Mouse (Mus musculus) heart, embryonic 11.5 days (tissue): ENCODE data around the gene Trak2. TPM values are rescaled to one million over a fixed set of nuclear protein-coding genes. Genes with fewer than 3 reads are reported as not detected.
"Not testable (repeated sequence)": the region's sequence is repeated elsewhere in the genome, so short reads cannot be mapped to it uniquely, and the experiment has no call there.

Experiments
- ATAC-seq: fragments of 200-750 bp; cut with Nextera tagmentation; replicated peaks from 2 replicates; pipeline ENCODE4 v1.8.0; 2017; ENCODE audit warnings: moderate library complexity; ENCODE audit not compliant: insufficient number of reproducible peaks, low FRiP score, low TSS enrichment
- H3K27ac ChIP-seq: fragments of 300-500 bp; sonication (generic); 2 replicates; pipeline ENCODE4 v1.5.1; 2014; ENCODE audit warnings: mild to moderate bottlenecking, low read depth, low read length
- H3K27me3 ChIP-seq: fragments of 300-500 bp; sonication (generic); 2 replicates; pipeline ENCODE4 v1.6.1; 2014; ENCODE audit warnings: mild to moderate bottlenecking, low read length, mixed read lengths; ENCODE audit not compliant: control insufficient read depth, insufficient read depth
- H3K36me3 ChIP-seq: fragments of 300-500 bp; sonication (generic); 2 replicates; pipeline ENCODE4 v1.6.1; 2014; ENCODE audit warnings: mild to moderate bottlenecking, low read length, moderate library complexity, mixed read lengths; ENCODE audit not compliant: control insufficient read depth, insufficient read depth
- H3K4me1 ChIP-seq: fragments of 300-500 bp; sonication (generic); 2 replicates; pipeline ENCODE4 v1.6.1; 2014; ENCODE audit warnings: low read length; ENCODE audit not compliant: control insufficient read depth, insufficient read depth
- H3K4me2 ChIP-seq: fragments of 300-500 bp; sonication (generic); 2 replicates; pipeline ENCODE4 v1.6.1; 2014; ENCODE audit warnings: mild to moderate bottlenecking, moderate library complexity
- H3K4me3 ChIP-seq: fragments of 300-500 bp; sonication (generic); 2 replicates; pipeline ENCODE4 v1.5.1; 2014; ENCODE audit warnings: low read depth, low read length
- H3K9ac ChIP-seq: fragments of 300-500 bp; sonication (generic); 2 replicates; pipeline ENCODE4 v1.6.1; 2014; ENCODE audit warnings: mild to moderate bottlenecking, low read depth, low read length, moderate library complexity
- H3K9me3 ChIP-seq: fragments of 300-500 bp; sonication (generic); replicated peaks from 2 replicates; pipeline ENCODE4 v1.6.1; 2016; ENCODE audit warnings: low read length; ENCODE audit not compliant: control insufficient read depth
- WGBS: fragments of 180-500 bp; shearing (Covaris S2); extraction: QIAGEN DNeasy Blood & Tissue Kit; methylation state at CpG from one replicate; pipeline ENCODE4 v1.1.7; 2014; ENCODE audit not compliant: insufficient replicate concordance; 5-methylcytosine and 5-hydroxymethylcytosine counted together
- polyA plus RNA-seq: library from polyadenylated mRNA; unstranded; fragments of >200 nt; fragmentation: Nextera tagmentation; extraction: Ambion mirVana; gene quantifications from 2 replicates; pipeline ENCODE4 v1.2.1, GENCODE M21; 2014

Trak2 gene
- polyA plus RNA-seq, 1 experiment from 2014 or later = 29.8 TPM

DNA sequence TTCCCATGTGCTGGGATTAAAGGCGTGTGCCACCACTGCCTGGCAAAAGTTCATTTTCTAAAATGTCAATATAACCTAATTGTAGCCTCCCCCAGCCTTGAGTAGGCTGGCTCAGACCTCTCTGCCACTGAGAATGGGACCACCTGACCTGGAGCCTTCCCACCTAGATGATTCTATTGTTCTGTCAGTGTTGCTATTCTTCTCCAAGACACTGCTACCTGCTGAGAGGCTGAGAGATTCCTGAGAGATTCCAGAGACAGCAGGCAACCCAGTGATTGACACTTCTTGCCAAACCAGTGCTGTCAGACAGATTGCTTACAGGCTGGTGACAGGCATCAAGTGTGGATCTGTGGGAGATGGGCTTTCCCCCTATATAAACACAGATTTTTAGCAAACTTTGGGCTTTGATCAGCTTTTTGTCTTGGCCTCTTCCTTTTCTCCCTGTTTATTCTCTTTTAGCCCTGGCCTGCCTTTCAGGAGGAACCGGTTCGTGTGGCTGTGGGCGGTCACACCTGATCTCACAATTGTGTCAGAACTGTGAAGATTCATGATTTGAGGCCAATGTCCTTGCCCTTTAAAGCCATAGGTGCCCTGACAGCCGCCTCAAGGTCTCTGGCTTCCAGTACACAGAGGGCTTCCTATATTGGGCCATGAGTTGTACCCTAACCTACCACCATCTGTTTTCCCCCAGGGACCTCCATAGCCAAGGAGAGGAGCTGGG lies 83.2 kb downstream of the Trak2 start:
- Histone ChIP-seq H3K36me3 (no peaks in the 10 kb centered on the region), H3K9me3 (no peaks in the 10 kb centered on the region), H3K9ac (no peak overlapping the region), H3K4me1 (no peaks in the 10 kb centered on the region), H3K27ac (no peak overlapping the region), H3K27me3 (no peaks in the 10 kb centered on the region), H3K4me2 (no peak overlapping the region), H3K4me3 (no peak overlapping the region)
- WGBS = 57% methylated on average over 5 of the region's 5 CpGs
- ATAC-seq = no peak

- no peak overlapping the region for H3K27ac ChIP-seq
- WGBS = 73% methylated on average over 4 of the region's 4 CpGs
- H3K9ac ChIP-seq = no peak overlapping the region
- H3K9me3 ChIP-seq = no peaks in the 10 kb centered on the region
- H3K4me1 ChIP-seq = no peaks in the 10 kb centered on the region
- no peaks in the 10 kb centered on the region for H3K36me3 ChIP-seq
- H3K27me3 ChIP-seq = no peaks in the 10 kb centered on the region
- ATAC-seq = no peak
- H3K4me2 ChIP-seq = no peak overlapping the region
- H3K4me3 ChIP-seq = no peak overlapping the region
Observed at GRCm38 (mm10) chr1:58885646-58886045, 87.6 kb downstream of the Trak2 start.

DNA sequence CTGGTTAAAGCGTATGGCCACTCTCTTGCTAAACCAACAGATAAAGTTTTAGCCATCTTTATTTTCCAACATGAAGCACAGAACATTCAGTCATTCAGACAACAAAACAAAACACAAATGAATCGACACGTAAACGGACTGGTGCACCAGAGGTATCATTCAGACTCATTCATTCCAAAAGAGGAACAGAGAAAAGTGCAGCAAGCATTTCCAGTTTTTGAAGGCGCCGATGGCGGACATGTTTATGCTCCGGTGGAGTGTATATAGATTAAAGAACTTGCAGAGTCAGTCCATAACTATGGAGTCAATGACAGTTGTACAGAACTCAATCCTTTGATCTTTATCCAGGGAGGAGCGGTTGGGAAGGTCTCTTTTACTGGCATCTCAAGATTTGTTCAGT lies 90.0 kb downstream of the Trak2 start:
- H3K4me1 ChIP-seq, H3K9ac ChIP-seq, H3K4me2 ChIP-seq, H3K27ac ChIP-seq, H3K9me3 ChIP-seq, H3K27me3 ChIP-seq, H3K4me3 ChIP-seq, H3K36me3 ChIP-seq, ATAC-seq: not testable (repeated sequence)
- WGBS = 90% methylated on average over 9 of the region's 9 CpGs

DNA sequence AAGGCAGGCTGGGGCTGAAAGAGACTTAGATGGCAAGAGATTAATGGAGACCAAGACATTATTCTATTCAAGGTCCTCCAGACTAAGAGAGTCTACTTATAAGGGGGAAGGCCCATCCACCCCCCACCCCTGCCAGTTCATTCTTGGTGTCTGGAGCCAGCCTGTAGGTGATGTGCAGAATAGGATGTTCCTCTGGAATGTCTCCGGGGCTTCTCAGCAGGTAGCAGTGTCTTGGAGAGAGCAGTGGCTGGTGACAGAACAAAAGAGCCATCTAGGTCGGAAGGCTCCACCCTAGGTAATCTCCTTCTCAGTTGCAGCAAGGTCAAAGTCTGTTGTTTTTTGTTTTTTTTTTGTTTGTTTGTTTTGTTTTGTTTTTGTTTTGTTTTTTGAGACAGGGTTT lies 93.9 kb downstream of the Trak2 start:
- not testable (repeated sequence) for H3K27me3 ChIP-seq, H3K4me2 ChIP-seq, H3K9ac ChIP-seq, ATAC-seq, H3K9me3 ChIP-seq, H3K4me3 ChIP-seq, H3K36me3 ChIP-seq, H3K27ac ChIP-seq, H3K4me1 ChIP-seq
- WGBS = 93% methylated on average over 2 of the region's 2 CpGs

- not testable (repeated sequence) for H3K9me3 ChIP-seq, H3K4me1 ChIP-seq
- WGBS = 47% methylated on average over 4 of the region's 4 CpGs
Observed at GRCm38 (mm10) chr1:58876500-58876899, 96.7 kb downstream of the Trak2 start.

GRCm38 (mm10) chr1:58860586-58860985 lies 112.6 kb downstream of the Trak2 start:
- H3K9me3 ChIP-seq, H3K9ac ChIP-seq, ATAC-seq: not testable (repeated sequence)

More at GRCm38 (mm10) chr1:58876500-58876899, 96.7 kb downstream of the Trak2 start:
- not testable (repeated sequence) for H3K27ac ChIP-seq, H3K4me2 ChIP-seq, H3K27me3 ChIP-seq, ATAC-seq, H3K9ac ChIP-seq, H3K36me3 ChIP-seq, H3K4me3 ChIP-seq

DNA sequence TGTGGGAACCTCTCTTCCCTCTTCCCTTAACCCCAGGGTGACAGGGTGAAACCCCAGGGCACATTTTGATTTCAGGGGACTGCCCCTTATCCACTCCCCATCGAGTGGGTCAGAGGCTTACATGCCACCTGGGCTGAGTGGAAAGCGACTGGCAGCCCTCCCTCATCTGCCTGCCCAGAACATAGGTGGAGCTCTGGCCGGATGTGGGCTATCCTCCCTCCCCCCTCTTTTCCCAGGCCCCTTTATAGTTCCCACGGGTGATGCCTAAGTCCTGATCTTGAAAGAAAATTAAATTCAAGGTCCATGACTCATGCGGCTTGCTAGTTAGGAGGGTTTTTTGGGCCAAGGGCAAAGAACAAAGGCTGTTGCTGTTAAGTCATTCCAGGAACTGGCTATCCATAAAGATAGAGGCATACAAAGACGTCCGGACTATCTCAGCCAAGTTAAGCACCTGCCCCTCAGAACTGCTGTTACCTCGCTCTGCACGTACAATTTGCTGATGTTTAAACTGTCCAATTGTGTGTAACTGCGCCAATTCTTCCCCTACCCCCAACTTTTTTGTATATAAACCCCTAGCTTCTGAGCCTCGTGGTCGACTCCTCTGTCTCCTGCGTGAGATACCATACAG lies 113.4 kb downstream of the Trak2 start:
- not testable (repeated sequence) for H3K4me1 ChIP-seq, H3K36me3 ChIP-seq, ATAC-seq, H3K27ac ChIP-seq, H3K9ac ChIP-seq, H3K4me3 ChIP-seq, H3K4me2 ChIP-seq, H3K27me3 ChIP-seq, H3K9me3 ChIP-seq
- 66% methylated on average over 13 of the region's 13 CpGs for WGBS

More at GRCm38 (mm10) chr1:58860586-58860985, 112.6 kb downstream of the Trak2 start:
- not testable (repeated sequence) for H3K36me3 ChIP-seq, H3K4me1 ChIP-seq, H3K27me3 ChIP-seq, H3K4me3 ChIP-seq, H3K27ac ChIP-seq, H3K4me2 ChIP-seq
- WGBS = 78% methylated on average over 3 of the region's 3 CpGs

GRCm38 (mm10) chr1:58859131-58859530 lies 114.1 kb downstream of the Trak2 start:
- H3K4me3 ChIP-seq, H3K4me1 ChIP-seq, H3K27ac ChIP-seq, ATAC-seq, H3K4me2 ChIP-seq, H3K9ac ChIP-seq, H3K9me3 ChIP-seq, H3K27me3 ChIP-seq, H3K36me3 ChIP-seq: not testable (repeated sequence)
- 50% methylated on average over 3 of the region's 4 CpGs for WGBS

GRCm38 (mm10) chr1:58856811-58857210 lies 116.4 kb downstream of the Trak2 start:
- not testable (repeated sequence) for H3K27ac ChIP-seq, H3K4me1 ChIP-seq, H3K36me3 ChIP-seq, ATAC-seq, H3K4me2 ChIP-seq, H3K9me3 ChIP-seq, H3K4me3 ChIP-seq, H3K27me3 ChIP-seq, H3K9ac ChIP-seq
- WGBS = 80% methylated on average over 3 of the region's 3 CpGs
